Mouse (Mus musculus): ENCODE data around the gene Slc9a3r2. TPM values are rescaled to one million over a fixed set of nuclear protein-coding genes. Genes with fewer than 3 reads are reported as not detected.

Gene Slc9a3r2
- polyA plus RNA-seq, 1 experiment, result 507 TPM

GRCm38 (mm10) chr17:24632813-24633449, 17.2 kb downstream of the Slc9a3r2 start:
- 4% methylated on average over 22 of the region's 22 CpGs for WGBS
- peak; percentile 76 for DNase-seq
- TF ChIP-seq CTCF (IDR thresholded peaks at IDR 0.05; ENCODE audit: insufficient read depth, low read length), result no peak
- peak; percentile 96; the same call in 1 of the 2 replicates for TF ChIP-seq POLR2A (IDR thresholded peaks at IDR 0.05; ENCODE audit: borderline replicate concordance, extremely low read depth, low read depth, low read length)
- Histone ChIP-seq H3K4me1 (ENCODE audit: control insufficient read depth, insufficient read depth, low read length) (peaks cover 40% of the 10 kb centered on the region), H3K4me3 (replicated peaks; ENCODE audit: extremely low read depth, low read depth, low read length) (peak overlapping the region; percentile 95)

GRCm38 (mm10) chr17:24632167-24632812, 17.8 kb downstream of the Slc9a3r2 start, which contains the start of the genes Tsc2 and Nthl1:
TSS of gene Tsc2 (minus strand) at chr17:24632630.
TSS of gene Nthl1 (plus strand) at chr17:24632680.
- peak; percentile 86 for DNase-seq
- TF ChIP-seq CTCF (IDR thresholded peaks at IDR 0.05; ENCODE audit: insufficient read depth, low read length), result no peak
- peak; percentile 77; the same call in 1 of the 2 replicates for TF ChIP-seq POLR2A (IDR thresholded peaks at IDR 0.05; ENCODE audit: borderline replicate concordance, extremely low read depth, low read depth, low read length)
- peaks cover 37% of the 10 kb centered on the region for H3K4me1 ChIP-seq (ENCODE audit: control insufficient read depth, insufficient read depth, low read length)
- peak within 1 kb of the TSS; percentile 95 for H3K4me3 ChIP-seq (replicated peaks; ENCODE audit: extremely low read depth, low read depth, low read length)
- 2% methylated on average over 51 of the region's 51 CpGs for WGBS

- Histone ChIP-seq H3K4me3 (replicated peaks; ENCODE audit: extremely low read depth, low read depth, low read length) (no peak overlapping the region), H3K4me1 (ENCODE audit: control insufficient read depth, insufficient read depth, low read length) (peaks cover 21% of the 10 kb centered on the region)
- 87% methylated on average over 14 of the region's 14 CpGs for WGBS
Measured at GRCm38 (mm10) chr17:24630072-24630471, 20.1 kb downstream of the Slc9a3r2 start.

DNA sequence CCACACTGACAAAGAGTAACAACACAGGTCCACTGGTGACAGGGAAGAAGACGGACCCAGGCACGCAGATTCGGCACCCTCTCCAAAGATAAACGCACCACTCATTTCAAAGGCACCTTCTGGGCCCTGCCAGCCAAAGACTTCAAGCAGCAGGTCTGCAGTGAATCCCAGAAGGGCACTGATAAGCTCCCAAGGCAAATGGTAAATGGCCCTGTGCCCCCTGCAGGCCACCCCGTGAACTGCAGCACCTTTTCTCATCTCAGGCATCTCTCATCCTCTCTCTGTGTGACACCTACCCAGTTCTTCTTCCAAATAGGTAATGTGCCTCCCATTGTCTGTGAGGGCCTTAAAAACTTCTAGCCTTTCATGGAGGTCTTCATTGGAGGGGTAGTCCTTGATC, 21.5 kb downstream of the Slc9a3r2 start:
- TF ChIP-seq CTCF (IDR thresholded peaks at IDR 0.05; ENCODE audit: insufficient read depth, low read length) (peak; percentile 97), POLR2A (IDR thresholded peaks at IDR 0.05; ENCODE audit: borderline replicate concordance, extremely low read depth, low read depth, low read length) (no peak)
- peak; percentile 79 for DNase-seq
- WGBS, result 31% methylated on average over 5 of the region's 5 CpGs
- peaks cover 8% of the 10 kb centered on the region for H3K4me1 ChIP-seq (ENCODE audit: control insufficient read depth, insufficient read depth, low read length)
- H3K4me3 ChIP-seq (replicated peaks; ENCODE audit: extremely low read depth, low read depth, low read length), result no peak overlapping the region

More at GRCm38 (mm10) chr17:24630072-24630471, 20.1 kb downstream of the Slc9a3r2 start:
- DNase-seq, result no peak
- no peak for TF ChIP-seq POLR2A (IDR thresholded peaks at IDR 0.05; ENCODE audit: borderline replicate concordance, extremely low read depth, low read depth, low read length)
- no peak for TF ChIP-seq CTCF (IDR thresholded peaks at IDR 0.05; ENCODE audit: insufficient read depth, low read length)

- no peak for TF ChIP-seq CTCF (IDR thresholded peaks at IDR 0.05; ENCODE audit: insufficient read depth, low read length)
- no peak for TF ChIP-seq POLR2A (IDR thresholded peaks at IDR 0.05; ENCODE audit: borderline replicate concordance, extremely low read depth, low read depth, low read length)
- WGBS, result 88% methylated on average over 8 of the region's 8 CpGs
- H3K4me1 ChIP-seq (ENCODE audit: control insufficient read depth, insufficient read depth, low read length), result no peaks in the 10 kb centered on the region
Measured at GRCm38 (mm10) chr17:24625472-24625871, 24.7 kb downstream of the Slc9a3r2 start.

DNA sequence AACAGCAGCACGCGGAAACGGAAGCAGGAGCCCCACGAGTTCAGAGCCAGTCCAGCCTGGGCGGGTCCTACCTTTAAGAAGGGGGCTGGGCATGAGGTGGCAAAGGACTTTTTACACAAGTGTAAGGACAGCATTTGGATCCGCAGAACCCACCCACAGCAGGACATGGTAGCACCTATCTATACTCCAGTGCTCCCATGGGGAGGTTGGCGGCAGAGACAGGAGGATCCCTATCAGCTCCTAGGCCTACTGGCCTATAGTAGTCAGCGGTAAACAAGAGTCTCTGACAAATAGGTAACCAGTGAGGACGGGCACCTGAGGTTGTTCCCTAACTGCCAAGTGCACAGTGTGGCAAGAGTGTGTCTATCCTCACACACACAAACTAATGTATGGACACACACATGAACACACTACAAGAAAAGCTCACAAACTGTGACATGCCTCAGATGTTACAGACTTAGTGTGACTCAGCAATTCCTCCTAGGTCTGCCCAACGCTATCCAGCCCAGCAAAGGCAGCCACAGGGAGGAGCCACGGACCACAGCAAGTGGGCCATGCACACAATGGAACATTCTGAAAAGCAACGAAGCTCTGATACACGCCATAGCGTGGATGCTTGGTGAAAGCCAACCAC, 32.4 kb downstream of the Slc9a3r2 start:
- WGBS, result 74% methylated on average over 14 of the region's 14 CpGs
- H3K4me1 ChIP-seq (ENCODE audit: control insufficient read depth, insufficient read depth, low read length), result no peaks in the 10 kb centered on the region
- H3K4me3 ChIP-seq (replicated peaks; ENCODE audit: extremely low read depth, low read depth, low read length), result no peak overlapping the region
- no peak for DNase-seq
- TF ChIP-seq POLR2A (IDR thresholded peaks at IDR 0.05; ENCODE audit: borderline replicate concordance, extremely low read depth, low read depth, low read length) (no peak), CTCF (IDR thresholded peaks at IDR 0.05; ENCODE audit: insufficient read depth, low read length) (peak; percentile 51; the same call in 1 of the 2 replicates)

More at GRCm38 (mm10) chr17:24625472-24625871, 24.7 kb downstream of the Slc9a3r2 start:
- DNase-seq, result no peak
- no peak overlapping the region for H3K4me3 ChIP-seq (replicated peaks; ENCODE audit: extremely low read depth, low read depth, low read length)

DNA sequence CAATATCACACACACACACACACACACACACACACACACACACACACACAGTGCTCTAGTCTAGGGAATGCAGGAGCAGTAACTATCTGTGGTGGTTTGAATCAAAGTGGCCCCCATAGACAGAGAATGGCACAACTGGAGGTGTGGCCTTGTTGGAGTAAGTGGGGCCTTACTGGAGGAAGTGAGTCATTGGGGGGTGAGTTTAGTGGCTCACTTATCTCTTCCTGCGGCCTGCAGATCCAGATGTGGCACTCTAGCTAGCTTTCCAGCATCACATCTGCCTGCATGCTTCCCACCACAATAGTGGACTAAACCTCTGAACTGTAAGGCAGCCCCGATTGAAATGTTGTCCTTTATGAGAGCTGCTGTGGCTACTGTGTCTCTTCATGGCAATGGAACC, 39.4 kb downstream of the Slc9a3r2 start:
- H3K4me3 ChIP-seq (replicated peaks; ENCODE audit: extremely low read depth, low read depth, low read length), result no peak overlapping the region
- TF ChIP-seq CTCF (IDR thresholded peaks at IDR 0.05; ENCODE audit: insufficient read depth, low read length) (no peak), POLR2A (IDR thresholded peaks at IDR 0.05; ENCODE audit: borderline replicate concordance, extremely low read depth, low read depth, low read length) (no peak)
- 42% methylated on average over 2 of the region's 2 CpGs for WGBS
- DNase-seq, result no peak
- H3K4me1 ChIP-seq (ENCODE audit: control insufficient read depth, insufficient read depth, low read length), result no peaks in the 10 kb centered on the region

- no peak overlapping the region for H3K4me3 ChIP-seq (replicated peaks; ENCODE audit: extremely low read depth, low read depth, low read length)
- WGBS, result 89% methylated on average over 8 of the region's 8 CpGs
- H3K4me1 ChIP-seq (ENCODE audit: control insufficient read depth, insufficient read depth, low read length), result no peaks in the 10 kb centered on the region
- TF ChIP-seq CTCF (IDR thresholded peaks at IDR 0.05; ENCODE audit: insufficient read depth, low read length) (no peak), POLR2A (IDR thresholded peaks at IDR 0.05; ENCODE audit: borderline replicate concordance, extremely low read depth, low read depth, low read length) (no peak)
- no peak for DNase-seq
Measured at GRCm38 (mm10) chr17:24608874-24609273, 41.3 kb downstream of the Slc9a3r2 start.

- TF ChIP-seq CTCF (IDR thresholded peaks at IDR 0.05; ENCODE audit: insufficient read depth, low read length) (no peak), POLR2A (IDR thresholded peaks at IDR 0.05; ENCODE audit: borderline replicate concordance, extremely low read depth, low read depth, low read length) (no peak)
- 92% methylated on average over 4 of the region's 4 CpGs for WGBS
- DNase-seq, result no peak
- H3K4me3 ChIP-seq (replicated peaks; ENCODE audit: extremely low read depth, low read depth, low read length), result no peak overlapping the region
- no peaks in the 10 kb centered on the region for H3K4me1 ChIP-seq (ENCODE audit: control insufficient read depth, insufficient read depth, low read length)
Measured at GRCm38 (mm10) chr17:24608370-24608769, 41.8 kb downstream of the Slc9a3r2 start.

Measured in lung, adult 2 months (tissue).